Mouse (Mus musculus): ENCODE results near the gene Hoxd10.

GRCm38 (mm10) chr2:74733765-74734164, 42.0 kb downstream of the Hoxd10 start:
- no peak for TF ChIP-seq CTCF (IDR thresholded peaks at IDR 0.05; ENCODE audit: low read depth)
- TF ChIP-seq EP300 (IDR thresholded peaks at IDR 0.05; ENCODE audit: low read depth), result no peak
